Mouse (Mus musculus): ENCODE measurements around the gene BC035044.
"Not testable (repeated sequence)": the region's sequence is repeated elsewhere in the genome, so short reads cannot be mapped to it uniquely, and the experiment has no call there.

The BC035044 gene

GRCm38 (mm10) chr6:128833046-128833445, 57.9 kb downstream of the BC035044 start:
- DNase-seq (ENCODE audit: low spot score in 2 of 2) = no peak

GRCm38 (mm10) chr6:128829837-128830236, 61.1 kb downstream of the BC035044 start:
- no peak for DNase-seq (ENCODE audit: low spot score in 2 of 2)

- DNase-seq (ENCODE audit: low spot score in 2 of 2) = no peak
These were observed 64.1 kb downstream of the BC035044 start for GRCm38 (mm10) chr6:128826781-128827180.

- no peak for DNase-seq (ENCODE audit: low spot score in 2 of 2)
These were observed 64.8 kb downstream of the BC035044 start, which contains the start of the genes Gm44511 and Klrb1b for GRCm38 (mm10) chr6:128826132-128826531. Gene Gm44511, minus strand, starts transcription at chr6:128826315. Gene Klrb1b, minus strand, starts transcription at chr6:128826331.

- DNase-seq (ENCODE audit: low spot score in 2 of 2) = no peak
These were observed 72.7 kb downstream of the BC035044 start for GRCm38 (mm10) chr6:128818083-128818802.

- DNase-seq (ENCODE audit: low spot score in 2 of 2) = no peak
These were observed 82.4 kb downstream of the BC035044 start for GRCm38 (mm10) chr6:128808532-128808931.

GRCm38 (mm10) chr6:128807021-128807420, 83.9 kb downstream of the BC035044 start:
- DNase-seq (ENCODE audit: low spot score in 2 of 2) = no peak

- peak in 1 of 2 experiments; percentile 48 for DNase-seq (ENCODE audit: low spot score in 2 of 2)
These were observed 85.9 kb downstream of the BC035044 start for GRCm38 (mm10) chr6:128804823-128805640.

- peak; percentile 92 to 93 for DNase-seq (ENCODE audit: low spot score in 2 of 2)
These were observed 87.7 kb downstream of the BC035044 start for GRCm38 (mm10) chr6:128802999-128803857.

GRCm38 (mm10) chr6:128802557-128802956, 88.4 kb downstream of the BC035044 start:
- DNase-seq (ENCODE audit: low spot score in 2 of 2) = no peak

GRCm38 (mm10) chr6:128800696-128801095, 90.2 kb downstream of the BC035044 start:
- not testable (repeated sequence) for DNase-seq (ENCODE audit: low spot score in 2 of 2)

- DNase-seq (ENCODE audit: low spot score in 2 of 2) = no peak
These were observed 91.0 kb downstream of the BC035044 start for GRCm38 (mm10) chr6:128799896-128800270.

GRCm38 (mm10) chr6:128799144-128799895, 91.6 kb downstream of the BC035044 start:
- peak; percentile 78 to 87 for DNase-seq (ENCODE audit: low spot score in 2 of 2)
